Mouse (Mus musculus) brown adipose tissue, adult 24 weeks (tissue): ENCODE results near the gene Tulp1. TPM values are rescaled to one million over a fixed set of nuclear protein-coding genes. Genes with fewer than 3 reads are reported as not detected.

Experiments
- polyA plus RNA-seq: library from polyadenylated mRNA; stranded (reverse); fragments of >200 nt; gene quantifications from 2 replicates; pipeline ENCODE4 v1.2.4, GENCODE M21; 2012; ENCODE audit not compliant: missing spikeins, insufficient read depth, insufficient read length

Gene Tulp1
- polyA plus RNA-seq, 1 experiment = not detected

Other genes with a start within 250 kb of the Tulp1 start
- not detected in 2 replicates for gene Scube3, start 223.1 kb downstream of the Tulp1 start, polyA plus RNA-seq
- 6.1 and 12.0 TPM in 2 replicates for gene Zfp523, start 188.1 kb downstream of the Tulp1 start, polyA plus RNA-seq
- gene Def6, start 157.4 kb downstream of the Tulp1 start, polyA plus RNA-seq = 0.71 and 2.1 TPM in 2 replicates
- gene Ppard, start 132.5 kb downstream of the Tulp1 start, polyA plus RNA-seq = 14.2 and 15.2 TPM in 2 replicates
- gene Fance, start 51.7 kb downstream of the Tulp1 start, polyA plus RNA-seq = 5.0 and 9.9 TPM in 2 replicates
- gene Rpl10a, start 36.8 kb downstream of the Tulp1 start, polyA plus RNA-seq = 196 and 332 TPM in 2 replicates
- gene Tead3, start 14.4 kb downstream of the Tulp1 start, polyA plus RNA-seq = 3.6 and 4.6 TPM in 2 replicates
- 3.9 and 4.1 TPM in 2 replicates for gene Fkbp5, start 152.3 kb upstream of the Tulp1 start, polyA plus RNA-seq
- gene Armc12, start 165.6 kb upstream of the Tulp1 start, polyA plus RNA-seq = not detected in 2 replicates
- not detected in 2 replicates for gene Clpsl2, start 184.2 kb upstream of the Tulp1 start, polyA plus RNA-seq
- gene Clps, start 195.5 kb upstream of the Tulp1 start, polyA plus RNA-seq = not detected in 2 replicates
- not detected in 2 replicates for gene Lhfpl5, start 210.4 kb upstream of the Tulp1 start, polyA plus RNA-seq